Mouse (Mus musculus) hindbrain, embryonic 14.5 days (tissue): Measurements from ENCODE around the gene Arid3a. TPM values are rescaled to one million over a fixed set of nuclear protein-coding genes. Genes with fewer than 3 reads are reported as not detected.

ENCODE experiments used
- ATAC-seq: fragments of 200-750 bp; cut with Nextera tagmentation; 2 replicates; pipeline ENCODE4 v1.8.0; 2017; ENCODE audit warnings: moderate number of reproducible peaks, mild to moderate bottlenecking, moderate TSS enrichment, moderate library complexity; ENCODE audit not compliant: low FRiP score
- DNase-seq: peaks from one replicate; pipeline ENCODE4 v3.0.0-alpha.2; 2015; ENCODE audit warnings: low spot score
- H3K27ac ChIP-seq: fragments of 300-500 bp; sonication (generic); 2 replicates; pipeline ENCODE4 v1.5.1; 2014; ENCODE audit warnings: mild to moderate bottlenecking, moderate library complexity
- H3K27me3 ChIP-seq: fragments of 300-500 bp; sonication (generic); 2 replicates; pipeline ENCODE4 v1.6.1; 2014; ENCODE audit warnings: mild to moderate bottlenecking, low read length, mixed read lengths; ENCODE audit not compliant: control insufficient read depth, insufficient read depth
- H3K36me3 ChIP-seq: fragments of 300-500 bp; sonication (generic); replicated peaks from 2 replicates; pipeline ENCODE4 v1.6.1; 2014; ENCODE audit not compliant: control insufficient read depth, insufficient read depth
- H3K4me1 ChIP-seq: fragments of 300-500 bp; sonication (generic); replicated peaks from 2 replicates; pipeline ENCODE4 v1.6.1; 2014; ENCODE audit warnings: antibody characterized with exemption, low read length, mixed read lengths; ENCODE audit not compliant: control insufficient read depth, insufficient read depth
- H3K4me2 ChIP-seq: fragments of 300-500 bp; sonication (generic); replicated peaks from 2 replicates; pipeline ENCODE4 v1.6.1; 2014; ENCODE audit warnings: mild to moderate bottlenecking, moderate library complexity
- H3K4me3 ChIP-seq: fragments of 300-500 bp; sonication (generic); replicated peaks from 2 replicates; pipeline ENCODE4 v1.5.1; 2014; ENCODE audit warnings: mild to moderate bottlenecking, low read length
- H3K9ac ChIP-seq: fragments of 300-500 bp; sonication (generic); 2 replicates; pipeline ENCODE4 v1.6.1; 2014
- H3K9me3 ChIP-seq: fragments of 300-500 bp; sonication (generic); 2 replicates; pipeline ENCODE4 v1.6.1; 2016; ENCODE audit warnings: low read length; ENCODE audit not compliant: control insufficient read depth
- WGBS: fragments of 180-500 bp; shearing (Covaris S2); extraction: QIAGEN DNeasy Blood & Tissue Kit; methylation state at CpG from one replicate; pipeline ENCODE4 v1.1.7; 2014; 5-methylcytosine and 5-hydroxymethylcytosine counted together
- polyA plus RNA-seq: library from polyadenylated mRNA; unstranded; fragments of >200 nt; fragmentation: Nextera tagmentation; extraction: Ambion mirVana; gene quantifications from 2 replicates; pipeline ENCODE4 v1.2.1, GENCODE M21; 2014

Gene Arid3a
- polyA plus RNA-seq, 1 experiment from 2014 or later, result 3.4 TPM

GRCm38 (mm10) chr10:79976722-79977107 is 49.9 kb downstream of the Arid3a start:
- 77% methylated on average over 36 of the region's 36 CpGs for WGBS
- Histone ChIP-seq H3K9ac (no peak overlapping the region), H3K4me1 (no peaks in the 10 kb centered on the region; the same call in 1 of the 2 replicates), H3K9me3 (no peaks in the 10 kb centered on the region), H3K4me3 (no peak overlapping the region), H3K27me3 (peaks cover 16% of the 10 kb centered on the region), H3K4me2 (no peak overlapping the region), H3K27ac (no peak overlapping the region), H3K36me3 (peaks cover 63% of the 10 kb centered on the region)
- ATAC-seq (no peak), DNase-seq (no peak)

- DNase-seq, result no peak
- Histone ChIP-seq H3K4me1 (peaks cover 1% of the 10 kb centered on the region), H3K36me3 (peaks cover 63% of the 10 kb centered on the region), H3K4me2 (no peak overlapping the region), H3K27ac (no peak overlapping the region), H3K4me3 (no peak overlapping the region), H3K9me3 (no peaks in the 10 kb centered on the region), H3K27me3 (peaks cover 10% of the 10 kb centered on the region), H3K9ac (no peak overlapping the region)
- ATAC-seq, result no peak
- 79% methylated on average over 28 of the region's 28 CpGs for WGBS
Measured at GRCm38 (mm10) chr10:79977324-79977723, 50.5 kb downstream of the Arid3a start.

GRCm38 (mm10) chr10:79978061-79978460 is 51.2 kb downstream of the Arid3a start:
- WGBS, result 97% methylated on average over 21 of the region's 21 CpGs
- Histone ChIP-seq H3K4me2 (no peak overlapping the region), H3K27ac (no peak overlapping the region), H3K4me3 (no peak overlapping the region), H3K9ac (no peak overlapping the region), H3K9me3 (no peaks in the 10 kb centered on the region), H3K36me3 (peaks cover 63% of the 10 kb centered on the region), H3K27me3 (peaks cover 3% of the 10 kb centered on the region), H3K4me1 (peaks cover 8% of the 10 kb centered on the region)
- ATAC-seq (no peak), DNase-seq (no peak)

GRCm38 (mm10) chr10:79979401-79980155 is 52.7 kb downstream of the Arid3a start:
- Histone ChIP-seq H3K9me3 (no peaks in the 10 kb centered on the region), H3K27ac (no peak overlapping the region), H3K36me3 (peaks cover 55% of the 10 kb centered on the region), H3K4me2 (no peak overlapping the region), H3K9ac (no peak overlapping the region), H3K4me1 (peaks cover 13% of the 10 kb centered on the region), H3K27me3 (no peaks in the 10 kb centered on the region), H3K4me3 (no peak overlapping the region)
- ATAC-seq (no peak), DNase-seq (no peak)
- 92% methylated on average over 22 of the region's 22 CpGs for WGBS

GRCm38 (mm10) chr10:79983205-79983604 is 56.4 kb downstream of the Arid3a start:
- ATAC-seq, result no peak
- 75% methylated on average over 5 of the region's 5 CpGs for WGBS
- Histone ChIP-seq H3K36me3 (peaks cover 22% of the 10 kb centered on the region), H3K4me1 (peaks cover 28% of the 10 kb centered on the region), H3K4me3 (peak overlapping the region; percentile 48), H3K4me2 (peak overlapping the region; percentile 92), H3K27me3 (peaks cover 12% of the 10 kb centered on the region), H3K9ac (peak overlapping the region; percentile 82), H3K27ac (peak overlapping the region; percentile 97), H3K9me3 (no peaks in the 10 kb centered on the region)
- DNase-seq, result no peak

- no peaks in the 10 kb centered on the region for H3K9me3 ChIP-seq
- H3K36me3 ChIP-seq, result peaks cover 17% of the 10 kb centered on the region
- peak overlapping the region; percentile 97 for H3K27ac ChIP-seq
- peak overlapping the region; percentile 48 for H3K4me3 ChIP-seq
- peaks cover 28% of the 10 kb centered on the region for H3K4me1 ChIP-seq
- peaks cover 17% of the 10 kb centered on the region for H3K27me3 ChIP-seq
- H3K9ac ChIP-seq, result peak overlapping the region; percentile 82
- 1% methylated on average over 20 of the region's 21 CpGs for WGBS
- peak overlapping the region; percentile 92 for H3K4me2 ChIP-seq
- no peak for ATAC-seq
- peak; percentile 57 for DNase-seq
Measured at GRCm38 (mm10) chr10:79983670-79984069, 56.8 kb downstream of the Arid3a start.

GRCm38 (mm10) chr10:79984195-79984816 is 57.5 kb downstream of the Arid3a start, which contains the start of gene Tmem259:
Tmem259 (minus strand) TSS chr10:79984330.
- Histone ChIP-seq H3K4me2 (peak within 1 kb of the TSS; percentile 92), H3K36me3 (peaks cover 11% of the 10 kb centered on the region), H3K27ac (peak within 1 kb of the TSS; percentile 97), H3K27me3 (peaks cover 23% of the 10 kb centered on the region), H3K4me3 (peak within 1 kb of the TSS; percentile 48), H3K4me1 (peaks cover 28% of the 10 kb centered on the region), H3K9ac (peak within 1 kb of the TSS; percentile 83), H3K9me3 (no peaks in the 10 kb centered on the region)
- under 1% methylated on average over 48 of the region's 49 CpGs for WGBS
- ATAC-seq, result peak; percentile 78
- DNase-seq, result peak; percentile 88

- under 1% methylated on average over 22 of the region's 22 CpGs for WGBS
- Histone ChIP-seq H3K4me1 (peaks cover 28% of the 10 kb centered on the region), H3K9ac (peak overlapping the region; percentile 83), H3K36me3 (peaks cover 8% of the 10 kb centered on the region; the same call in 1 of the 2 replicates), H3K27me3 (peaks cover 29% of the 10 kb centered on the region), H3K9me3 (no peaks in the 10 kb centered on the region), H3K4me2 (peak overlapping the region; percentile 92), H3K27ac (peak overlapping the region; percentile 97), H3K4me3 (peak overlapping the region; percentile 48)
- peak; percentile 93 for DNase-seq
- peak; percentile 93 for ATAC-seq
Measured at GRCm38 (mm10) chr10:79984871-79985270, 58.0 kb downstream of the Arid3a start.
